Mouse (Mus musculus): ENCODE data around the gene Smg8. TPM values are rescaled to one million over a fixed set of nuclear protein-coding genes. Genes with fewer than 3 reads are reported as not detected.

Gene Smg8
- total and polyA plus RNA-seq, 3 experiments, result 21.5 to 29.4 (median 27.9) TPM

DNA sequence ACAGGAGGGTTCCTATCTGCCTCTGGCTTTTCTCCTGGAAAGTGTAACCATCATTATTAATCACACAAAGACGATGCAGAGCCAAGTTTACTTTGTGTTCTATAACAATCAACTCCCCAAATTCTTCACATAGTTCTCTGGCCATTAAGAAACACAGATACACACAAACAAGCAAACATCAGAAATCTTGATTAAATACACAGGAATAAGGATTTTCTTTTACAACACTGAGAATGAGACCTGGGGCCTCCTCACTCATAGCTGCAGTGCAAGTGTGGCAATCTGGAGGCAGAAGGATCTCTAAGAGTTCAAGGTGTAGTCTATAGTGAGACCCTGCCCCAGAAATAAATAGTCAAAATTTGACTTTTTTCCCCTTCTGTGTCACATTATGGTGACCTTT, 2.9 kb downstream of the Smg8 start:
- no peak overlapping the region for H3K9ac ChIP-seq (ENCODE audit: insufficient read depth, low read depth)
- H3K9me3 ChIP-seq (replicated peaks; ENCODE audit: low read length), result no peaks in the 10 kb centered on the region
- H3K4me3 ChIP-seq (replicated peaks in 1 of 3; ENCODE audit: low read depth in 2 of 3, low read length in 2 of 3, poor library complexity in 1 of 3), result no peak overlapping the region
- H3K79me2 ChIP-seq (replicated peaks; ENCODE audit: control insufficient read depth, extremely low read depth, insufficient read depth, poor library complexity, severe bottlenecking), result peaks cover 56% of the 10 kb centered on the region
- in situ Hi-C loops (cut with MboI; ENCODE audit: low pct_ligation_motif_present, low pct_unique_long_range_greater_than_20kb, low sequenced_read_pairs) (no loop called here), dilution Hi-C loops (cut with MboI; ENCODE audit: extremely low pct_ligation_motif_present, extremely low pct_unique_long_range_greater_than_20kb, low sequenced_read_pairs) (no loop called here)
- peaks cover 30 to 64% of the 10 kb centered on the region in 2 experiments for H3K36me3 ChIP-seq (replicated peaks in 1 of 2; ENCODE audit: control insufficient read depth in 1 of 2, insufficient read depth in 1 of 2, low read length in 1 of 2)
- H3K27me3 ChIP-seq (replicated peaks), result no peaks in the 10 kb centered on the region
- H3K4me1 ChIP-seq (ENCODE audit: control insufficient read depth in 1 of 2, insufficient read depth in 2 of 2), result peaks cover 12 to 41% of the 10 kb centered on the region in 2 experiments
- DNase-seq (ENCODE audit: extremely low read depth), result no peak
- TF ChIP-seq CHD1 (IDR thresholded peaks at IDR 0.05; ENCODE audit: low read depth, low read length), result no peak
- no peak for TF ChIP-seq SMC3 (IDR thresholded peaks at IDR 0.05; ENCODE audit: low read depth, low read length)
- TF ChIP-seq GABPA (IDR thresholded peaks at IDR 0.05; ENCODE audit: insufficient replicate concordance, low read depth, low read length), result no peak
- no peak for TF ChIP-seq RAD21 (IDR thresholded peaks at IDR 0.05; ENCODE audit: low read depth, low read length)
- TF ChIP-seq JUND (conservative IDR thresholded peaks at IDR 0.05; ENCODE audit: low read depth, low read length), result no peak
- no peak for TF ChIP-seq RCOR1 (conservative IDR thresholded peaks at IDR 0.05; ENCODE audit: low read depth, low read length)
- TF ChIP-seq MAZ (IDR thresholded peaks at IDR 0.05; ENCODE audit: low read depth, low read length), result no peak
- no peak for TF ChIP-seq ZKSCAN1 (IDR thresholded peaks at IDR 0.05; ENCODE audit: borderline replicate concordance, low read depth, low read length)
- TF ChIP-seq TBP (conservative IDR thresholded peaks at IDR 0.05; ENCODE audit: low read depth, low read length), result no peak
- no peak for TF ChIP-seq CHD2 (IDR thresholded peaks at IDR 0.05; ENCODE audit: low read length)
- TF ChIP-seq EP300 (IDR thresholded peaks at IDR 0.05; ENCODE audit: low read length), result no peak
- TF ChIP-seq UBTF (IDR thresholded peaks at IDR 0.05; ENCODE audit: low read depth, low read length), result no peak
- no peak overlapping the region for H3K4me2 ChIP-seq (ENCODE audit: insufficient read depth, low read depth, poor library complexity, severe bottlenecking)
- no peak overlapping the region for H3K27ac ChIP-seq (ENCODE audit: insufficient read depth, low read depth)

DNA sequence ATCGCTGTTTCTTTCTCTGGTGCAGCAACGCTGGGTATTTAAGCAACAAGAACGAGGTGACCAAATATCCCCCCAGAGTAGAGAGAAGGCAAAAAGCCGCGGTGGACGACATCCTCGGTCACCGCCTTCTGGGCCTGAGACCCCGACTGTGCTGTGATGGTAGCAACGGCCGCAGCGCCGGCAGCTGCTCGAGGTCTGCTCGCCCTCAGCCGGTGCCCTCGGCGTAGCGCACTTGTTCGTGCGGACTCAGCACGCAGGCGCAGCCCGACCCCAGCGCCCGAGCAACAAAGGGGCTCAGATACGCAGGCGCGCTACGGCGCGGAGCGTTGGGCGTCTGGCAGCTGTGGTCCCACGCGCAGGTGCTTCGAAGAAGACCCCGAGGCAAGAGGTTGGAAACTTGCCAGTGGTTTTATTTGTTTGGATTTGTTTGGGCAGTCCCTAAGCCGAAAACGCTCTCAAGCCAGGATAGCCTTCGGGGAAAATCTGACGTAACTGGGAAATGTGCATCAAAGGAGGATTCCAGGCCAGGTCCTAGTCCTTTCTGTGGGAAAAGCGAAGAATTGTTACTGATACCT, 12.6 kb downstream of the Smg8 start, which contains the start of gene Gdpd1:
TSS of gene Gdpd1 (minus strand) at position 197 of the 575 bp plus-strand sequence.
- H3K27ac ChIP-seq (ENCODE audit: insufficient read depth, low read depth), result no peak within 1 kb of the TSS
- dilution Hi-C loops (cut with MboI; ENCODE audit: extremely low pct_ligation_motif_present, extremely low pct_unique_long_range_greater_than_20kb, low sequenced_read_pairs) (no loop called here), in situ Hi-C loops (cut with MboI; ENCODE audit: low pct_ligation_motif_present, low pct_unique_long_range_greater_than_20kb, low sequenced_read_pairs) (no loop called here)
- DNase-seq (ENCODE audit: extremely low read depth), result peak; percentile 85
- H3K9me3 ChIP-seq (replicated peaks; ENCODE audit: low read length), result no peaks in the 10 kb centered on the region
- peak within 1 kb of the TSS; percentile 51 to 62 (median 59) for H3K4me3 ChIP-seq (replicated peaks in 1 of 3; ENCODE audit: low read depth in 2 of 3, low read length in 2 of 3, poor library complexity in 1 of 3)
- 0 out of 2 replicates have a peak, but pooled peaks cover 1% of the 10 kb centered on the region for H3K79me2 ChIP-seq (replicated peaks; ENCODE audit: control insufficient read depth, extremely low read depth, insufficient read depth, poor library complexity, severe bottlenecking)
- H3K9ac ChIP-seq (ENCODE audit: insufficient read depth, low read depth), result peak within 1 kb of the TSS; percentile 73
- H3K36me3 ChIP-seq (replicated peaks in 1 of 2; ENCODE audit: control insufficient read depth in 1 of 2, insufficient read depth in 1 of 2, low read length in 1 of 2), result peaks cover 13 to 26% of the 10 kb centered on the region in 2 experiments
- peaks cover 0 to 15% of the 10 kb centered on the region in 2 experiments; a peak in 2 of 4 replicates for H3K4me1 ChIP-seq (ENCODE audit: control insufficient read depth in 1 of 2, insufficient read depth in 2 of 2)
- peaks cover 6% of the 10 kb centered on the region for H3K27me3 ChIP-seq (replicated peaks)
- peak within 1 kb of the TSS; percentile 92 for H3K4me2 ChIP-seq (ENCODE audit: insufficient read depth, low read depth, poor library complexity, severe bottlenecking)
- TF ChIP-seq CTCF (conservative IDR thresholded peaks at IDR 0.05 in 1 of 2, IDR thresholded peaks at IDR 0.05 in 1 of 2; ENCODE audit: low read depth in 2 of 2, low read length in 2 of 2) (peak in 1 of 2 experiments; percentile 60; a peak in 2 of 4 replicates), USF2 (conservative IDR thresholded peaks at IDR 0.05; ENCODE audit: low read depth, low read length) (no peak), SIN3A (IDR thresholded peaks at IDR 0.05; ENCODE audit: low read length) (no peak; the same call in 1 of the 2 replicates), TCF12 (IDR thresholded peaks at IDR 0.05; ENCODE audit: low read depth, low read length) (peak; percentile 75; the same call in 1 of the 2 replicates), ZMIZ1 (IDR thresholded peaks at IDR 0.05; ENCODE audit: low read depth, low read length) (no peak), MAX (IDR thresholded peaks at IDR 0.05; ENCODE audit: low read length) (peak; percentile 91), CHD2 (IDR thresholded peaks at IDR 0.05; ENCODE audit: low read length) (no peak), MAFK (IDR thresholded peaks at IDR 0.05; ENCODE audit: insufficient replicate concordance, low read length) (no peak), ETS1 (conservative IDR thresholded peaks at IDR 0.05; ENCODE audit: low read depth, low read length) (no peak; the same call in 1 of the 2 replicates), E2F4 (IDR thresholded peaks at IDR 0.05; ENCODE audit: insufficient replicate concordance, low read depth, low read length) (no peak), MAZ (IDR thresholded peaks at IDR 0.05; ENCODE audit: low read depth, low read length) (no peak), IRF4 (IDR thresholded peaks at IDR 0.05; ENCODE audit: low read depth, low read length) (no peak; the same call in 1 of the 2 replicates), RCOR1 (conservative IDR thresholded peaks at IDR 0.05; ENCODE audit: low read depth, low read length) (no peak), JUND (conservative IDR thresholded peaks at IDR 0.05; ENCODE audit: low read depth, low read length) (peak; percentile 46; the same call in 1 of the 2 replicates), NELFE (IDR thresholded peaks at IDR 0.05; ENCODE audit: low read depth, low read length) (peak; percentile 84), TBP (conservative IDR thresholded peaks at IDR 0.05; ENCODE audit: low read depth, low read length) (0 out of 2 replicates have a peak, but pooled peaks have one; percentile 56), ZC3H11A (IDR thresholded peaks at IDR 0.05; ENCODE audit: low read depth, low read length) (no peak), ZNF384 (IDR thresholded peaks at IDR 0.05; ENCODE audit: low read depth, low read length) (no peak), UBTF (IDR thresholded peaks at IDR 0.05; ENCODE audit: low read depth, low read length) (peak; percentile 85; the same call in 1 of the 2 replicates), USF1 (IDR thresholded peaks at IDR 0.05; ENCODE audit: low read depth, low read length) (no peak), ZKSCAN1 (IDR thresholded peaks at IDR 0.05; ENCODE audit: borderline replicate concordance, low read depth, low read length) (no peak), KAT2A (IDR thresholded peaks at IDR 0.05; ENCODE audit: insufficient replicate concordance, low read length) (no peak), JUN (IDR thresholded peaks at IDR 0.05; ENCODE audit: insufficient read depth, low read depth, low read length) (peak; percentile 12; the same call in 1 of the 2 replicates), SMC3 (IDR thresholded peaks at IDR 0.05; ENCODE audit: low read depth, low read length) (peak; percentile 27; the same call in 1 of the 2 replicates), BHLHE40 (IDR thresholded peaks at IDR 0.05; ENCODE audit: low read depth, low read length) (peak; percentile 18; the same call in 1 of the 2 replicates), GABPA (IDR thresholded peaks at IDR 0.05; ENCODE audit: insufficient replicate concordance, low read depth, low read length) (no peak), EP300 (IDR thresholded peaks at IDR 0.05; ENCODE audit: low read length) (no peak)
